Mouse (Mus musculus): ENCODE results near the gene Nmnat2.

GRCm38 (mm10) chr1:153006761-153007160 lies 52.0 kb downstream of the Nmnat2 start:
- TF ChIP-seq CTCF (IDR thresholded peaks at IDR 0.05; ENCODE audit: extremely low read depth, insufficient read depth, insufficient read length, insufficient replicate concordance), result no peak
- no peak for TF ChIP-seq POLR2A (IDR thresholded peaks at IDR 0.05; ENCODE audit: low read depth, low read length)

Measured in spleen, adult 2 months (tissue).